Mouse (Mus musculus) liver, postnatal 0 days (tissue): ENCODE data around the gene Cables2. TPM values are rescaled to one million over a fixed set of nuclear protein-coding genes. Genes with fewer than 3 reads are reported as not detected.

Source experiments
- ATAC-seq: fragments of 200-750 bp; cut with Nextera tagmentation; 2 replicates; pipeline ENCODE4 v1.8.0; 2017; ENCODE audit warnings: mild to moderate bottlenecking, moderate library complexity
- DNase-seq: peaks from one replicate; pipeline ENCODE4 v3.0.0-alpha.2; 2016
- H3K27ac ChIP-seq: fragments of 300-500 bp; sonication (generic); 2 replicates; pipeline ENCODE4 v1.5.1; 2014; ENCODE audit warnings: antibody characterized with exemption, moderate library complexity, mild to moderate bottlenecking, low read depth
- H3K27me3 ChIP-seq: fragments of 300-500 bp; sonication (generic); 2 replicates; pipeline ENCODE4 v1.6.1; 2014; ENCODE audit warnings: low read length, control low read depth, mixed read lengths; ENCODE audit not compliant: insufficient read depth
- H3K36me3 ChIP-seq: fragments of 300-500 bp; sonication (generic); replicated peaks from 2 replicates; pipeline ENCODE4 v1.6.1; 2014; ENCODE audit warnings: mild to moderate bottlenecking, control low read depth, low read length, moderate library complexity, mixed read lengths; ENCODE audit not compliant: insufficient read depth
- H3K4me1 ChIP-seq: fragments of 300-500 bp; sonication (generic); 2 replicates; pipeline ENCODE4 v1.6.1; 2014; ENCODE audit warnings: antibody characterized with exemption, mild to moderate bottlenecking, control low read depth; ENCODE audit not compliant: insufficient read depth
- H3K4me2 ChIP-seq: fragments of 300-500 bp; sonication (generic); 2 replicates; pipeline ENCODE4 v1.6.1; 2014; ENCODE audit warnings: low read depth, mild to moderate bottlenecking, low read length, moderate library complexity, mixed read lengths
- H3K4me3 ChIP-seq: fragments of 300-500 bp; sonication (generic); 2 replicates; pipeline ENCODE4 v1.5.1; 2014; ENCODE audit warnings: low read depth, low read length
- H3K9ac ChIP-seq: fragments of 300-500 bp; sonication (generic); replicated peaks from 2 replicates; pipeline ENCODE4 v1.6.1; 2014; ENCODE audit warnings: mild to moderate bottlenecking, moderate library complexity
- H3K9me3 ChIP-seq: fragments of 300-500 bp; sonication (generic); 2 replicates; pipeline ENCODE4 v1.6.1; 2016; ENCODE audit warnings: mild to moderate bottlenecking, control low read depth, low read length, mixed read lengths
- CTCF ChIP-seq: sonication (generic); IDR thresholded peaks from 2 replicates; pipeline ENCODE4 v1.5.1; 2016; ENCODE audit warnings: antibody characterized with exemption, low read depth
- EP300 ChIP-seq: IDR thresholded peaks from 2 replicates; pipeline ENCODE4 v1.6.1; 2016; ENCODE audit warnings: antibody characterized with exemption, low read depth, mild to moderate bottlenecking
- WGBS: fragments of 180-500 bp; shearing (Covaris S2); extraction: QIAGEN DNeasy Blood & Tissue Kit; methylation state at CpG from one replicate; pipeline ENCODE4 v1.1.7; 2014; ENCODE audit not compliant: insufficient replicate concordance; 5-methylcytosine and 5-hydroxymethylcytosine counted together
- polyA plus RNA-seq: library from polyadenylated mRNA; unstranded; fragments of >200 nt; fragmentation: Nextera tagmentation; extraction: Ambion mirVana; gene quantifications from 2 replicates; pipeline ENCODE4 v1.2.1, GENCODE M21; 2015

Gene Cables2
- polyA plus RNA-seq, 1 experiment from 2014 or later, result 4.7 TPM

DNA sequence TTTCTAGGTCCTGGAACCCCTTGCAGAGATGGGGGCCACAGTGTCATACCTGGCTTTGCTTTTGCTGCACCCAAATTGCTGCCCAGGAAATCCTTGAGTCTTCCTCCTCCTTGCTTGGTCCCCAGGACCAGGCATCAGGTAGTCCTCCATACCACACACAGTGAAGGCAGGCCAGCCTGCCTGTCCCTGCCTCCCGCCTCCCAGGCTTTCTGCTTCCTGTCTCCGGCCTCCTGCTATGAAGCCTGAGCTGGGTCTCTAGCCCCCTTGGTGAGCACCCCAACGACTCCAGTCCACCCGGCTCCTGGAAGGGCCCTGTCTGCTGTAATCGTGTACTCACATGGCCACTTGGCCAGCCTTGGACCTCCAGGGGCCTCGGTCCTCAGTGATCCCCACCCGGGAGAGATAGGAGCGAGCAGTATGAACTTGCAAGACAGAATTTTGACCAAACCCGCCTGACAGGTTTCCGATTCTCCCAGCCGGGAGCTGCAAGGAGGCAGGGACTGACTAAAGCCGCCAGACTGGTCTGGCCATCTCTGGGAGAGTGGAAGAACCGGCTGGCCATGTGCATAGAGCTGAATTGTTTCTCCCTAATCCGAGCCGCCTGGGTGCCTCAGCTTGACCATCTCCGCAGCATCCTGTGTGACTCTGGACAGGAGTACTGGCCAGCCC lies 16.3 kb upstream of the Cables2 start, which contains the start of gene Rbbp8nl:
Gene Rbbp8nl, minus strand, starts transcription at position 440 of the 669 bp plus-strand sequence.
- Histone ChIP-seq H3K4me2 (no peak within 1 kb of the TSS), H3K9me3 (no peaks in the 10 kb centered on the region), H3K9ac (no peak within 1 kb of the TSS), H3K27ac (no peak within 1 kb of the TSS), H3K27me3 (no peaks in the 10 kb centered on the region), H3K4me1 (no peaks in the 10 kb centered on the region), H3K36me3 (no peaks in the 10 kb centered on the region), H3K4me3 (no peak within 1 kb of the TSS)
- no peak for DNase-seq
- ATAC-seq, result no peak
- no peak for TF ChIP-seq EP300
- no peak for TF ChIP-seq CTCF
- 56% methylated on average over 16 of the region's 16 CpGs for WGBS

DNA sequence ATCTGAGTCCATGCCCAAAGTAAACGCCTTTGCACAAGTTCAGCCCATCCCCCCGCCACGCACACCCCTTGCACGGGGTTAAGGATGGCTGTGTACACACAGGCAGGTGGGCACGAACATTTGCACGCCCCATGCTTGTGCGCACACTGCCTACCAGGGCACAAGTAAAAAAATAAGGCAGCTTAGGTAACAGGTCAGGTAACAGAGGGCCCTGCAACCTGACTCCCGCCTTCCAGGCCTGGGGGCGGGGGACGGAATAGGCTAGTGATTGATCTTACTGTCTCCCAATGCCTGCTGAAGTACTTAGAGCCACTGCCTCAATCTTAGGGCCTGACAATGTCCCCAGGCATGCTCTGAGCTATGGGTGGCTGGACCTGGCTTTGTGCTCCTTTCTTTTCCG lies 15.7 kb upstream of the Cables2 start:
- H3K4me1 ChIP-seq, result no peaks in the 10 kb centered on the region
- 56% methylated on average over 11 of the region's 11 CpGs for WGBS
- no peaks in the 10 kb centered on the region for H3K9me3 ChIP-seq
- DNase-seq, result no peak
- no peak overlapping the region for H3K4me3 ChIP-seq
- no peak overlapping the region for H3K27ac ChIP-seq
- no peak for ATAC-seq
- no peak overlapping the region for H3K9ac ChIP-seq
- no peaks in the 10 kb centered on the region for H3K36me3 ChIP-seq
- TF ChIP-seq EP300, result no peak
- TF ChIP-seq CTCF, result no peak
- H3K4me2 ChIP-seq, result no peak overlapping the region
- no peaks in the 10 kb centered on the region for H3K27me3 ChIP-seq

DNA sequence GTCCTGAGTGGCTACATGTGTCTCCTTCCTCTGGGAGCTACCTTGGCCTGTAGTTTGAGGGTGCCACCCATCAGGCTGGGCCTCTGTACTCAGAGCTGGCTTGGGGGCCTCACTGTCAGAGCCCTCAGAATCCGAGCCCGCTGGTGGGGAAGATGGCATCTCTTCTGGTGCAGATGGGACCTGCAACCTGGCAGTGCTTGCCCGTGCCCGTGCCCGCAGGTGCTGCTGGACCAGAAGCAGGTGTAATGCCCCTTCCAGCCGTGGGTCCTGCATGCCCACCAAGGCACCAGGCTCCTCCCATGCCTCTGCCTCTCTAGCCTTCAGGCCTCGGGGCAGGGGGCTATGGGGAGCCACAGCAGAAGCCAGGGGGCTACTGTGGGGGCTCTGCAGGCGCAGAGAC lies 6.0 kb upstream of the Cables2 start:
- 79% methylated on average over 8 of the region's 8 CpGs for WGBS

DNA sequence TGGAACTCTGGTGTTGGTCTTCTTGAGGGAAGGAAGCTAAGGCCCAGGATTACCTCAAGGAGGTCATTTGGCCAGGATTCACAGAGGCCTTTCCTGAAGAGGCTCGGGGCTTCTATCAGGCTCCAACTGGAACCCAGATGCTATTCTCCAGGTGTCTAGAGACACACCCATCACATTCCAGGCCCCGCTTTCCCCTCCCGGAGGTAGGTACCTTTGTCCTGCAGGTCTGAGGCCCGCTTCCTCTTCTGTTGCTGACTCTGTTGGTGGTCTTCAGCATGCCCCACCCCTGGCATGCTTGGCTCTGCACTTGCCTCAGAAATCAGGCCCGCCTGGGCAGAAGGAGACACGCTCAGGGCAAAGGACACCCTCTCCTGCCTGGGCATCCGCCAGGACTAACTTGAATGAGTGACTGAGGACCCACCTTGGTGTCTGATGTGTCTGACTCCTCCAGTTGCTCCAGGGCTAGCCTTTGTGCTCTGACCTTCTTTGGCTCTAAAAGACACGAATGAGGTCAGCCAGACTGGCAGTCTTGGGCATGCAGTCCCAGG lies 4.6 kb upstream of the Cables2 start:
- Histone ChIP-seq H3K4me3 (no peak overlapping the region), H3K36me3 (no peaks in the 10 kb centered on the region), H3K27ac (no peak overlapping the region), H3K4me1 (peaks cover 22% of the 10 kb centered on the region), H3K9ac (no peak overlapping the region), H3K27me3 (no peaks in the 10 kb centered on the region), H3K9me3 (no peaks in the 10 kb centered on the region), H3K4me2 (no peak overlapping the region)
- 81% methylated on average over 8 of the region's 8 CpGs for WGBS
- ATAC-seq (no peak), DNase-seq (no peak)
- TF ChIP-seq CTCF (no peak), EP300 (no peak)

More for the DNA sequence above, 6.0 kb upstream of the Cables2 start:
- ATAC-seq (no peak), DNase-seq (no peak)
- no peaks in the 10 kb centered on the region for H3K27me3 ChIP-seq
- no peak overlapping the region for H3K4me3 ChIP-seq
- no peak overlapping the region for H3K4me2 ChIP-seq
- no peak overlapping the region for H3K27ac ChIP-seq
- H3K4me1 ChIP-seq, result peaks cover 16% of the 10 kb centered on the region
- no peak for TF ChIP-seq CTCF
- no peak for TF ChIP-seq EP300
- no peaks in the 10 kb centered on the region for H3K9me3 ChIP-seq
- no peaks in the 10 kb centered on the region for H3K36me3 ChIP-seq
- no peak overlapping the region for H3K9ac ChIP-seq

DNA sequence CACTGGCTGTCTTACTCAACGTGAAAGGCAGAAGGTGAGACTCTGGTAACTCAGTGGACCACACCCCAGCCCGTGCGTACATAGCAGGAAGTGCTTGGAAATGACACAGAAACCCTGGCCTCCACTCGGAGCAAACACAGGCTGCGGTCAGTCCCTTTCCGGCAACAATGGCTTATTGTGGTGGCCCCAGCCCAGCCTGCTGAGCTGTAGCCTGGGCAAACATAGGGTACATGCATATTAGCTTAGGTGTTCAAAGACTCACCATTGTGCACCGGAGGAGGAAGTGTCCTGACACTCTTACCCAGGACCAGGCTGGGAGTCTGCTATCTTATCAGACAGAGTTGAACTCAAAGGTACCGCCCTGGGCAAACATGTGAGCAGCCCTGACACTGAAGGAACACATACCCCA lies 3.6 kb upstream of the Cables2 start:
- Histone ChIP-seq H3K4me1 (peaks cover 31% of the 10 kb centered on the region), H3K4me2 (peak overlapping the region; percentile 61), H3K27ac (peak overlapping the region; percentile 55; the same call in 1 of the 2 replicates), H3K36me3 (no peaks in the 10 kb centered on the region), H3K9me3 (no peaks in the 10 kb centered on the region), H3K4me3 (no peak overlapping the region), H3K9ac (no peak overlapping the region), H3K27me3 (no peaks in the 10 kb centered on the region)
- WGBS, result 5% methylated on average over 8 of the region's 8 CpGs
- ATAC-seq, result no peak
- DNase-seq, result peak; percentile 59
- TF ChIP-seq EP300 (no peak), CTCF (no peak)

DNA sequence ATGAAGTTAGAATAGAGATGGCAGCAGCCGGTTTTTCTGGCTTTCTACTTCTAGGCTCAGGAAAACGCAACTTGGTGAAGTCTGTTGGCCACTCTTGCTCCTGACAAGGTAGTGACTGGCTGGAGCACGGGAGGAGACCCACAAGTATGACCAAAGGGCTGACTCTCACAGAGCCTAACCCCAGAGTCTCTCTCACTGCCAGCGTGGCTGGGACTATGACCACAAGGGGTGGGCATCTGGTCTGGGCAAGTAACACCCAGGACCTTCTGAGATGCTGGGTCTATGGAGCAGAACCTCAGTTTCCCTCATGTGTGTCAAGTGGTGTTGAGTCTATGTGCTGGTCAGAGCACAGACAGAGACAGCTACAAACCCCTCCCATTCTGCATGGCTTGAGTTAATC lies 3.1 kb upstream of the Cables2 start:
- Histone ChIP-seq H3K4me2 (peak overlapping the region; percentile 61), H3K9me3 (no peaks in the 10 kb centered on the region), H3K4me3 (no peak overlapping the region), H3K9ac (no peak overlapping the region), H3K27ac (peak overlapping the region; percentile 62), H3K27me3 (no peaks in the 10 kb centered on the region), H3K36me3 (no peaks in the 10 kb centered on the region), H3K4me1 (peaks cover 36% of the 10 kb centered on the region)
- no peak for TF ChIP-seq EP300
- TF ChIP-seq CTCF, result no peak
- WGBS, result 11% methylated on average over 4 of the region's 4 CpGs
- ATAC-seq, result no peak
- DNase-seq, result no peak
